Mouse (Mus musculus) hindbrain, embryonic 11.5 days (tissue): ENCODE measurements around the gene Zfp39. TPM values are rescaled to one million over a fixed set of nuclear protein-coding genes. Genes with fewer than 3 reads are reported as not detected.

Experiments
- ATAC-seq: fragments of 200-750 bp; cut with Nextera tagmentation; 2 replicates; pipeline ENCODE4 v1.8.0; 2017; ENCODE audit warnings: mild to moderate bottlenecking, moderate TSS enrichment, moderate library complexity; ENCODE audit not compliant: low FRiP score
- DNase-seq: peaks from one replicate; pipeline ENCODE4 v3.0.0-alpha.2; 2015; ENCODE audit warnings: low spot score
- H3K27ac ChIP-seq: fragments of 300-500 bp; sonication (generic); 2 replicates; pipeline ENCODE4 v1.5.1; 2014; ENCODE audit warnings: mild to moderate bottlenecking, low read depth, low read length
- H3K27me3 ChIP-seq: fragments of 300-500 bp; sonication (generic); 2 replicates; pipeline ENCODE4 v1.6.1; 2014; ENCODE audit warnings: mild to moderate bottlenecking, low read length, moderate library complexity, mixed read lengths; ENCODE audit not compliant: control insufficient read depth, insufficient read depth
- H3K36me3 ChIP-seq: fragments of 300-500 bp; sonication (generic); 2 replicates; pipeline ENCODE4 v1.6.1; 2014; ENCODE audit warnings: mild to moderate bottlenecking, low read length, moderate library complexity, mixed read lengths; ENCODE audit not compliant: control insufficient read depth, insufficient read depth
- H3K4me1 ChIP-seq: fragments of 300-500 bp; sonication (generic); replicated peaks from 2 replicates; pipeline ENCODE4 v1.6.1; 2014; ENCODE audit warnings: low read length, mixed read lengths; ENCODE audit not compliant: control insufficient read depth, insufficient read depth
- H3K4me2 ChIP-seq: fragments of 300-500 bp; sonication (generic); replicated peaks from 2 replicates; pipeline ENCODE4 v1.6.1; 2014; ENCODE audit warnings: mild to moderate bottlenecking, low read depth, low read length
- H3K4me3 ChIP-seq: fragments of 300-500 bp; sonication (generic); 2 replicates; pipeline ENCODE4 v1.5.1; 2014; ENCODE audit warnings: low read depth, low read length
- H3K9ac ChIP-seq: fragments of 300-500 bp; sonication (generic); 2 replicates; pipeline ENCODE4 v1.6.1; 2014; ENCODE audit warnings: low read depth, low read length
- H3K9me3 ChIP-seq: fragments of 300-500 bp; sonication (generic); 2 replicates; pipeline ENCODE4 v1.6.1; 2016; ENCODE audit warnings: low read length; ENCODE audit not compliant: control insufficient read depth
- WGBS: fragments of 180-500 bp; shearing (Covaris S2); extraction: QIAGEN DNeasy Blood & Tissue Kit; methylation state at CpG from one replicate; pipeline ENCODE4 v1.1.7; 2014; 5-methylcytosine and 5-hydroxymethylcytosine counted together
- polyA plus RNA-seq: library from polyadenylated mRNA; unstranded; fragments of >200 nt; fragmentation: Nextera tagmentation; extraction: Ambion mirVana; gene quantifications from 2 replicates; pipeline ENCODE4 v1.2.1, GENCODE M21; 2014

Gene Zfp39
- 6.5 and 7.5 TPM in 2 replicates for polyA plus RNA-seq

- DNase-seq (peak; percentile 95), ATAC-seq (peak; percentile 99)
- Histone ChIP-seq H3K4me2 (peak within 1 kb of the TSS; percentile 87), H3K36me3 (peaks cover 4% of the 10 kb centered on the region; the same call in 1 of the 2 replicates), H3K27ac (peak within 1 kb of the TSS; percentile 56), H3K9me3 (no peaks in the 10 kb centered on the region), H3K4me3 (peak within 1 kb of the TSS; percentile 79), H3K4me1 (no peaks in the 10 kb centered on the region), H3K27me3 (no peaks in the 10 kb centered on the region), H3K9ac (peak within 1 kb of the TSS; percentile 91)
- 1% methylated on average over 40 of the region's 40 CpGs for WGBS
These were observed at the start of gene Zfp39 for GRCm38 (mm10) chr11:58903511-58904409. Gene Zfp39, minus strand, starts transcription at chr11:58904225.

- under 1% methylated on average over 33 of the region's 33 CpGs for WGBS
- Histone ChIP-seq H3K4me2 (peak overlapping the region; percentile 96), H3K9ac (peak overlapping the region; percentile 84), H3K9me3 (no peaks in the 10 kb centered on the region), H3K4me1 (peaks cover 5% of the 10 kb centered on the region), H3K4me3 (peak overlapping the region; percentile 67), H3K36me3 (no peaks in the 10 kb centered on the region), H3K27ac (peak overlapping the region; percentile 99), H3K27me3 (no peaks in the 10 kb centered on the region)
- DNase-seq = peak; percentile 78
- ATAC-seq = peak; percentile 45; the same call in 1 of the 2 replicates
These were observed 49.5 kb upstream of the Zfp39 start for GRCm38 (mm10) chr11:58953351-58954169.

GRCm38 (mm10) chr11:58951210-58951609, 47.2 kb upstream of the Zfp39 start:
- no peaks in the 10 kb centered on the region for H3K9me3 ChIP-seq
- ATAC-seq = no peak
- H3K36me3 ChIP-seq = no peaks in the 10 kb centered on the region
- 72% methylated on average over 5 of the region's 5 CpGs for WGBS
- H3K9ac ChIP-seq = no peak overlapping the region
- no peak overlapping the region for H3K4me2 ChIP-seq
- no peaks in the 10 kb centered on the region for H3K27me3 ChIP-seq
- no peak overlapping the region for H3K4me3 ChIP-seq
- H3K4me1 ChIP-seq = no peaks in the 10 kb centered on the region
- H3K27ac ChIP-seq = no peak overlapping the region
- no peak for DNase-seq

- H3K27ac ChIP-seq = peak overlapping the region; percentile 97
- DNase-seq = peak; percentile 81
- no peaks in the 10 kb centered on the region for H3K4me1 ChIP-seq
- peak overlapping the region; percentile 62 for H3K4me2 ChIP-seq
- H3K36me3 ChIP-seq = no peaks in the 10 kb centered on the region
- ATAC-seq = peak; percentile 18; the same call in 1 of the 2 replicates
- peak overlapping the region; percentile 93 for H3K9ac ChIP-seq
- peak overlapping the region; percentile 55 for H3K4me3 ChIP-seq
- no peaks in the 10 kb centered on the region for H3K9me3 ChIP-seq
- 6% methylated on average over 20 of the region's 20 CpGs for WGBS
- no peaks in the 10 kb centered on the region for H3K27me3 ChIP-seq
These were observed 45.7 kb upstream of the Zfp39 start for GRCm38 (mm10) chr11:58949480-58950431.

GRCm38 (mm10) chr11:58948542-58949479, 44.8 kb upstream of the Zfp39 start, which contains the start of gene Hist3h2ba:
Gene Hist3h2ba, plus strand, starts transcription at chr11:58948920.
- DNase-seq (peak; percentile 83), ATAC-seq (peak; percentile 93)
- Histone ChIP-seq H3K4me2 (peak within 1 kb of the TSS; percentile 68), H3K9me3 (no peaks in the 10 kb centered on the region), H3K4me1 (no peaks in the 10 kb centered on the region), H3K27me3 (no peaks in the 10 kb centered on the region), H3K4me3 (peak within 1 kb of the TSS; percentile 55), H3K27ac (peak within 1 kb of the TSS; percentile 97), H3K36me3 (no peaks in the 10 kb centered on the region), H3K9ac (peak within 1 kb of the TSS; percentile 93)
- WGBS = under 1% methylated on average over 48 of the region's 48 CpGs

- DNase-seq = peak; percentile 66
- no peaks in the 10 kb centered on the region for H3K36me3 ChIP-seq
- H3K9ac ChIP-seq = peak overlapping the region; percentile 74
- H3K27me3 ChIP-seq = no peaks in the 10 kb centered on the region
- peak; percentile 57; the same call in 1 of the 2 replicates for ATAC-seq
- WGBS = 20% methylated on average over 23 of the region's 23 CpGs
- peak overlapping the region; percentile 68 for H3K4me2 ChIP-seq
- no peaks in the 10 kb centered on the region for H3K4me1 ChIP-seq
- no peaks in the 10 kb centered on the region for H3K9me3 ChIP-seq
- peak overlapping the region; percentile 97 for H3K27ac ChIP-seq
- peak overlapping the region; percentile 55 for H3K4me3 ChIP-seq
These were observed 43.9 kb upstream of the Zfp39 start for GRCm38 (mm10) chr11:58947798-58948528.

GRCm38 (mm10) chr11:58947306-58947705, 43.3 kb upstream of the Zfp39 start:
- Histone ChIP-seq H3K36me3 (no peaks in the 10 kb centered on the region), H3K9ac (no peak overlapping the region; the same call in 1 of the 2 replicates), H3K4me2 (no peak overlapping the region), H3K9me3 (no peaks in the 10 kb centered on the region), H3K4me1 (no peaks in the 10 kb centered on the region), H3K27ac (peak overlapping the region; percentile 97; the same call in 1 of the 2 replicates), H3K4me3 (no peak overlapping the region), H3K27me3 (no peaks in the 10 kb centered on the region)
- ATAC-seq (no peak), DNase-seq (no peak)
- 81% methylated on average over 3 of the region's 3 CpGs for WGBS
